17 mouse cellular contexts compared by ENCODE assay signal in the genomic region with DNA sequence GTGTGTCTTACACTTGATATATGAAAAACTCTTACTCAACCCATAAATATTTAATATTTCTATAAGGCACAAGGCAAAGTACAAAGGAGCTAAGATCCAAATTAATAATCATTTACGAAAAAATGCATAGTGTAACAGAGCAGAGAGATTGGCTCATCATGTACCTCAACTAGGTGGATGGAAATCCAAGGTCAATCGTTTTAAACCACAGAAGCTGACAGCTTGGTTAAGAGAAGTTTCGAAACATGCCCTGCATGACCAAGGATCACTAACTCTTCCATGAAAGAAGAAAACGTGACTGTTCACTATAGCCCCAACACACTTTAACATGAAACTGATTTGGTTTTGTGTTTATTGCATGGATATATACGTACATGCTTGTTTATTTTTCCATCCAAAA. TPM values are rescaled to one million over a fixed set of nuclear protein-coding genes. Genes with fewer than 3 reads are reported as not detected.
"Had no signal": no experiment of that assay in that cellular context is flagged by ENCODE, and none has a peak within 500 bp of the region (broad histone marks: within the 10 kb centered on the region; RNA-seq: fewer than 3 reads in every experiment).

No protein-coding gene starts in this region.

- H3K4me1 ChIP-seq: midbrain, embryonic 13.5 days; midbrain, embryonic 15.5 days; neural tube, embryonic 13.5 days; neural tube, embryonic 15.5 days had no signal

- H3K4me3 ChIP-seq: megakaryocyte, embryonic 14.5 days; midbrain, embryonic 13.5 days; midbrain, embryonic 15.5 days; neural tube, embryonic 13.5 days; neural tube, embryonic 15.5 days had no signal

- H3K9ac ChIP-seq: lung, embryonic 14.5 days; midbrain, embryonic 13.5 days; midbrain, embryonic 15.5 days; neural tube, embryonic 13.5 days; neural tube, embryonic 15.5 days had no signal

- ATAC-seq: midbrain, embryonic 13.5 days; midbrain, embryonic 15.5 days had no signal

- H3K36me3 ChIP-seq: midbrain, embryonic 15.5 days; neural tube, embryonic 15.5 days had no signal

- H3K4me2 ChIP-seq: lung, embryonic 14.5 days; midbrain, embryonic 11.5 days; midbrain, embryonic 13.5 days; midbrain, embryonic 15.5 days; neural tube, embryonic 13.5 days; neural tube, embryonic 15.5 days had no signal

- H3K27me3 ChIP-seq: megakaryocyte, embryonic 14.5 days; midbrain, embryonic 13.5 days; midbrain, embryonic 15.5 days; neural tube, embryonic 13.5 days; neural tube, embryonic 15.5 days had no signal

- H3K27ac ChIP-seq: midbrain, embryonic 13.5 days; midbrain, embryonic 15.5 days; neural tube, embryonic 13.5 days; neural tube, embryonic 15.5 days had no signal

- DNase-seq: lung, embryonic 14.5 days; retina, postnatal 1 day; right cerebral cortex, adult 18-20 months; right cerebral cortex, postnatal 25 days; right cerebral cortex, postnatal 4 days; spleen, adult 18-20 months; thymus, adult 18-20 months; thymus, postnatal 14 days; thymus, postnatal 36 days had no signal

- H3K9me3 ChIP-seq: megakaryocyte, embryonic 14.5 days; midbrain, embryonic 13.5 days; midbrain, embryonic 15.5 days; neural tube, embryonic 13.5 days; neural tube, embryonic 15.5 days had no signal

RNA-seq across cellular contexts. Expression of gene Angptl3, which starts 2.4 kb away (rescaled TPM):
- total RNA-seq: midbrain, postnatal 0 days had no signal
- polyA plus RNA-seq: small intestine, adult 2 months had no signal
